Mouse (Mus musculus) CH12F3 (cell line): ENCODE results near the gene Olfr1532-ps1.
"Not testable (repeated sequence)": the region's sequence is repeated elsewhere in the genome, so short reads cannot be mapped to it uniquely, and the experiment has no call there.

ENCODE experiments used
- in situ Hi-C: fragments of 300-500 bp; cut with MboI; formaldehyde crosslinking; loops from 2 replicates; pipeline ENCODE4 v1.14.3; 2020; ENCODE audit warnings: low sequenced_read_pairs

The Olfr1532-ps1 gene

DNA sequence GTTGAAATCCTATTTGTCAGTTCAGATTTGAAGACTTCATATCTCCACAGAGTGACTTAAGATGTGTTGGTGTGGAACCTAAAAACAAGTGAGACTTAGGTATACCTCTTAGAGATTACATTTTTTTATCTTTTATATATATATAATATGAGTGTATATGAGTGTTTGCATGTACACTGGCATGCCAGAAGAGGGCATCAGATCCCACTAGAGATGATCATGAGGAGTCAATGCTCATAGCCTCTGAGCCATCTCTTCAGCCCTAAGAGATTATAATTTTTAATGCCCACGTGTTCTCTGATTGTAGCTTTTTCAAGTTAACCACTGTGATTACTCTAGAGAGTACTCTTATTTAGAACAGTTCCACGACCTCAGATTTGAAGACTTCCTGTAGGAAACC, at the start of gene Olfr1532-ps1:
Olfr1532-ps1 (plus strand) TSS at position 326 of the 400 bp plus-strand sequence.
- in situ Hi-C loops = no loop called here

DNA sequence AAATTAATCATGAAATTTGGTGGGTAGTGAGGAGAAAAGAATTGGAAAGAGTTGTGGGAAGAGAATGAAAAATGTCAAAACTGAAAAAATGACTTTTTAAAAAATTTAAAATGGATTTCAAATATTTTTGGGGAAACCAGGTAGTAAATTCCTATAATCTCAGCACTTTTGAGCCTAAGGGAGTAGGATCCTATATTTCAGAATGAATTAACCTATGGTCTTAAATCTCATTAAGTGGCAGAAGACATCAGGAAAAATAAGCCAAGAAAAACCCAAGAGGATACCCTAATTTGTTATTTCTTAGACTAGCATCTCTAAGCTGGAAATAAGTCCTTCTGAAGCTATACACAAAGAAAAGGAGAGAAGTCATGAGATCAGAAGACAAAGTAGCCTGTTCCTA, 44.9 kb upstream of the Olfr1532-ps1 start, which contains the start of gene Olfr704:
Olfr704 (plus strand) TSS at position 301 of the 400 bp plus-strand sequence.
- in situ Hi-C loops = no loop called here

DNA sequence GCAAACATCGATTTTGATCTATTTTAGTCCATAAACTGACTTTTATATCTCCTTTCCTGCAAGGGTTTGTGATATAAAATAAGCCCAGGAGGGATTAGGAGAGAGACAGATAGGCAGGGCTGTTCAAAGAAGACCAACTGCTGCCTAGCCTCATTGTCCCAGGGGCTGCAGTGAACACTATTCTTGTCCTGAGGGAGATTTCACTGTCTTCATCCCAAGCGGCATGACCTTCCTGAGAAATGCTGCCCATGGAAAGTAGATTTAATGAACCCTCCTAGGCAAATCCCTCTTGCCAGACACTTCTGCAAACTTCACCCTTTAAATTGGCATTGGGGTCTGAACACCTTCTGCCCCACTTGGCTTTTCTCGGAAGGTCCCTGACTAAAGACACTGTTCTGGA, 31.0 kb upstream of the Olfr1532-ps1 start, which contains the start of gene Olfr705:
Olfr705 (minus strand) TSS at position 101 of the 400 bp plus-strand sequence.
- in situ Hi-C loops = no loop called here

DNA sequence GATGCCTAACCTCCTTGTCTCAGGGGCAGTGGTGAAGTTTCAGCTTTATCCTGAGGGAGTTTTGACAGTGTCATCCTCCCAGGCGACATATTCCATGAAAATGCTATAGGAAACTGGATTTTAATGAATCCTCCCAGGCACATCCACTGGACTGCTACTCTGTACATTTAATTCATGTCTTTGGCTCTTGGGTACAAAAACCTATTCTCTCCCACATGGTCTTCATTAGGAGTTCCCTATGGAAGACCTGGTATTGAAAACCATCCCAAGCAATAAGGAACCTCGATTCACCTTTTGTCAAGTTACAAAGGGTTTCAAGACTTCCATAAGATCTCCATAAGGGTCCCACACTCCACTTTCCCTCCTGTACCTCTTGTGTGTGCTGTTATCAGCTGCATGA, 19.7 kb upstream of the Olfr1532-ps1 start, which contains the start of gene Olfr706:
Olfr706 (minus strand) TSS at position 101 of the 400 bp plus-strand sequence.
- in situ Hi-C loops = no loop called here

DNA sequence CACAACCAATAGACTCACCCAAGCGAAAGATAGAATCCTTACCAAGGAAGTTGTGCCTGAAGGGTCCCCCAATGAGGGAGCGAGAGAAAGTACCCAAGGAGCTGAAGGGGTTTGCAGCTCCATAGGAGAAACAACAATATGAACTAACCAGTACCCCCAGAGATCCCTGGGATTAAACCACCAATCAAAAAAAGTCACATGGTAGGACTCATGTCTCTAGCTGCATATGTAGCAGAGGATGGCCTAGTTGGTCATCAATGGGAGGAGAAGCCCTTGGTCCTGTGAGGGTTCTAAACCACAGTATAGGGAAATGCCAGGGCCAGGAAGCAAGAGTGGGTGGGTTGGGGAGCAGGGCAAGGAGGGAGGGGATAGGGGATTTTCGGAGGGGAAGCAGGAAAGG, 6.7 kb upstream of the Olfr1532-ps1 start, which contains the start of gene Olfr707:
Olfr707 (minus strand) TSS at position 101 of the 400 bp plus-strand sequence.
- in situ Hi-C loops = not testable (repeated sequence)

DNA sequence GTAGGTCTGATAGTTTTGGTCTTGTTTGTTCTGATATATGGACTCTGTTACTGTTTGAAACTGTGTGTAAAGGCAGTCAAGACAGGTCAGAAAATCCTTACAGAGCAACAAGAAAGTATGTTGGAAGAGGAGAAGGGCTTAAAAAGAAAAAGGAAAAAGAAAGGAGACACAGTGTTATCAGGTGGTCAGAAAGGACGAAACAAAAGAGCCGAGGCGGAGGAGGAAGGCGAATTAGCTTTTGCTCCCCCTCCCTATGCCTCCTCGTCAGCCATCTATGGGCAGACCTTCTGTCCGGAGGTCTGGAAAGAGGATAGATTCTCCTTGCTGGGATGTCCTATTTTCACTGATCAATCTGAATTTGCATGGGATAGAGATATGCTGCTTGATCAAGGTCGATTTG, 13.2 kb downstream of the Olfr1532-ps1 start:
- in situ Hi-C loops = not testable (repeated sequence)

DNA sequence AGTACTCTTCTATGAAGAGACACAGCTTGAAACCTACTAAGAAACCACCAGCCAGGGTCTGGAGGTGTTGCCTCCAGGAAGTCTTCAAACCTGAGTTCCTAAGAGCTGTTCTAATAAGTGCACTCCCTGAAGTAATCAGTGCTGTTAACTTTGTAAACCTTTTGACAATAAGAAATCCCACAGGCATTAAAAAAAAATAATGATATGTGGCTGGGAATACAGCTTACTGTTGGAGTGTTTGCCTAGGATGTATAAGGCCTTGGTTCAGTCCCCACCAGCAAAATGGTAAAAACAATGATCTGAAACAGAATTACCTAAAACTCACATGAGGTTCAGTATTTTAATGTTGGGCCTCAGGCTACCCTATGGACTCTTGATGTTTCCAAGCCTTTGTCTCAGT, 24.3 kb downstream of the Olfr1532-ps1 start, which contains the start of gene Olfr709-ps1:
Olfr709-ps1 (minus strand) TSS at position 101 of the 400 bp plus-strand sequence.
- in situ Hi-C loops = no loop called here

DNA sequence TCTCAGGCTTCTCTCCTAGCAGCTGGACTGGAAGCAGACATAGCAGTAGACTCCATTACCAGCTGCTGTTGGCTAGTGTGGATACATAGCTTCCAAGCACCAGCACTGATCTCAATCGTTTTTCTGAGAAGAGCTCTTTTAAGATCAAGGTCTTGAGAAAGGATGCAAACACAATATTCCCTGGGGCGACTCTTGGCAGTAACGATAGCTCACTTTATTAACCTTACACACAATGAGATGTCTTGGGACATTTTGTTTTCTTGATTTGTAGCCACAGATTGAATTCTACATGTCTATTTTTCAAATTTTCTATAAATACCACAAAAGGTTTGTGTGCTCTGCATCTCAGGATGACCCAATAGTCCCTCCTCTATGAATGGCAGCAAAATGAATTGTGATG, 40.4 kb downstream of the Olfr1532-ps1 start, which contains the start of gene Olfr710:
Olfr710 (minus strand) TSS at position 101 of the 400 bp plus-strand sequence.
- in situ Hi-C loops = no loop called here

DNA sequence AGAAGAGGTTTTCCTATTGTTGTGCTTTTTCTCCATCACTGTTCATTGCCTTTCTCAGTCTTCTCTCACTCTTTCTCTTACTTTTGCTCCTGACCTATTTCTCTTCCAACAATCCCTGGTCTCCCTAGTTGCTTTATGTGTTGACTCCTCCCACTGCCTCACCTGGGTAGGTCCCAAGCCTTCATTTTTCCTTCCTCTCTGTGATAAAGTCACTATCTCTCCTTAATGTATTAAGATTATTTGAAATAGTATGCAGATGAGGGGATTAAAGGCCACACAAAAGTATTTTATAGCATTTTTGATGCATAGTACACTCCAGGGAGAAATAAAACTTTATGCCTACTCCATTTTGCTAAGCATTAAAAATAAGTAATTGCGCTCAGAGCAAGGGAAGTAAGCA, 56.0 kb downstream of the Olfr1532-ps1 start, which contains the start of gene Olfr6:
Olfr6 (minus strand) TSS at position 101 of the 400 bp plus-strand sequence.
- in situ Hi-C loops = no loop called here
